Mouse (Mus musculus) midbrain, postnatal 0 days (tissue): Measurements from ENCODE around the gene Tmem253. TPM values are rescaled to one million over a fixed set of nuclear protein-coding genes. Genes with fewer than 3 reads are reported as not detected.
A peak's percentile ranks its signal among the peaks of the same experiment; 100 is the strongest.

ENCODE experiments used
- ATAC-seq: fragments of 200-750 bp; cut with Nextera tagmentation; 2 replicates; pipeline ENCODE4 v1.8.0; 2017; ENCODE audit warnings: moderate number of reproducible peaks, mild to moderate bottlenecking, moderate TSS enrichment, moderate library complexity; ENCODE audit not compliant: low FRiP score
- DNase-seq: peaks from one replicate; pipeline ENCODE4 v3.0.0-alpha.2; 2015; ENCODE audit warnings: low spot score
- H3K27ac ChIP-seq: fragments of 300-500 bp; sonication (generic); 2 replicates; pipeline ENCODE4 v1.5.1; 2014; ENCODE audit warnings: low read depth, mild to moderate bottlenecking, low read length, mixed read lengths
- H3K27me3 ChIP-seq: fragments of 300-500 bp; sonication (generic); 2 replicates; pipeline ENCODE4 v1.6.1; 2014; ENCODE audit warnings: low read length, control low read depth, mixed read lengths; ENCODE audit not compliant: insufficient read depth
- H3K36me3 ChIP-seq: fragments of 300-500 bp; sonication (generic); 2 replicates; pipeline ENCODE4 v1.6.1; 2014; ENCODE audit warnings: low read length, control low read depth, mixed read lengths; ENCODE audit not compliant: insufficient read depth
- H3K4me1 ChIP-seq: fragments of 300-500 bp; sonication (generic); 2 replicates; pipeline ENCODE4 v1.6.1; 2014; ENCODE audit warnings: mild to moderate bottlenecking, control low read depth, antibody characterized with exemption, low read length, mixed read lengths; ENCODE audit not compliant: insufficient read depth
- H3K4me2 ChIP-seq: fragments of 300-500 bp; sonication (generic); 2 replicates; pipeline ENCODE4 v1.6.1; 2014; ENCODE audit warnings: low read depth, mild to moderate bottlenecking, low read length, mixed read lengths; ENCODE audit not compliant: poor library complexity, severe bottlenecking
- H3K4me3 ChIP-seq: fragments of 300-500 bp; sonication (generic); 2 replicates; pipeline ENCODE4 v1.5.1; 2014; ENCODE audit warnings: low read depth, mild to moderate bottlenecking, low read length, moderate library complexity
- H3K9ac ChIP-seq: fragments of 300-500 bp; sonication (generic); replicated peaks from 2 replicates; pipeline ENCODE4 v1.6.1; 2014; ENCODE audit warnings: mild to moderate bottlenecking, low read length, moderate library complexity, mixed read lengths; ENCODE audit not compliant: poor library complexity, severe bottlenecking
- H3K9me3 ChIP-seq: fragments of 300-500 bp; sonication (generic); 2 replicates; pipeline ENCODE4 v1.6.1; 2016; ENCODE audit warnings: low read length, control low read depth
- CTCF ChIP-seq: IDR thresholded peaks from 2 replicates; pipeline ENCODE4 v1.5.1; 2016; ENCODE audit warnings: antibody characterized with exemption, mild to moderate bottlenecking
- WGBS: fragments of 180-500 bp; shearing (Covaris S2); extraction: QIAGEN DNeasy Blood & Tissue Kit; methylation state at CpG from one replicate; pipeline ENCODE4 v1.1.7; 2014; 5-methylcytosine and 5-hydroxymethylcytosine counted together
- polyA plus RNA-seq: library from polyadenylated mRNA; unstranded; fragments of >200 nt; fragmentation: Nextera tagmentation; extraction: Ambion mirVana; gene quantifications from 2 replicates; pipeline ENCODE4 v1.2.1, GENCODE M21; 2015
- total RNA-seq: library from RNA; depleted of rRNA; stranded (reverse); fragments of >200 nt; gene quantifications from 2 replicates; pipeline ENCODE4 v1.2.3, GENCODE M21; 2014; rRNA removed

Gene Tmem253
- total and polyA plus RNA-seq, 2 experiments from 2014 or later = 0.81 TPM; not detected in 1

GRCm38 (mm10) chr14:52059982-52060381 lies 44.5 kb downstream of the Tmem253 start:
- 67% methylated on average over 4 of the region's 4 CpGs for WGBS
- DNase-seq = no peak

GRCm38 (mm10) chr14:52060800-52061199 lies 45.3 kb downstream of the Tmem253 start:
- no peaks in the 10 kb centered on the region for H3K36me3 ChIP-seq
- H3K4me2 ChIP-seq = no peak overlapping the region
- no peak overlapping the region for H3K27ac ChIP-seq
- ATAC-seq = no peak
- WGBS = 78% methylated on average over 1 of the region's 1 CpGs
- no peaks in the 10 kb centered on the region for H3K9me3 ChIP-seq
- no peaks in the 10 kb centered on the region for H3K4me1 ChIP-seq
- H3K4me3 ChIP-seq = no peak overlapping the region
- TF ChIP-seq CTCF = no peak
- peak; percentile 60 for DNase-seq
- no peaks in the 10 kb centered on the region for H3K27me3 ChIP-seq
- H3K9ac ChIP-seq = no peak overlapping the region

More at GRCm38 (mm10) chr14:52059982-52060381, 44.5 kb downstream of the Tmem253 start:
- H3K4me1 ChIP-seq = no peaks in the 10 kb centered on the region
- ATAC-seq = no peak
- H3K4me2 ChIP-seq = no peak overlapping the region
- no peak overlapping the region for H3K27ac ChIP-seq
- H3K9ac ChIP-seq = no peak overlapping the region
- no peak for TF ChIP-seq CTCF
- no peaks in the 10 kb centered on the region for H3K27me3 ChIP-seq
- no peaks in the 10 kb centered on the region for H3K9me3 ChIP-seq
- no peaks in the 10 kb centered on the region for H3K36me3 ChIP-seq
- no peak overlapping the region for H3K4me3 ChIP-seq

- 87% methylated on average over 8 of the region's 8 CpGs for WGBS
- Histone ChIP-seq H3K4me3 (no peak overlapping the region), H3K9ac (no peak overlapping the region), H3K27ac (no peak overlapping the region), H3K27me3 (no peaks in the 10 kb centered on the region), H3K9me3 (no peaks in the 10 kb centered on the region), H3K4me1 (no peaks in the 10 kb centered on the region), H3K36me3 (no peaks in the 10 kb centered on the region), H3K4me2 (no peak overlapping the region)
- TF ChIP-seq CTCF = no peak
- DNase-seq (no peak), ATAC-seq (no peak)
Observed at GRCm38 (mm10) chr14:52061798-52062197, 46.3 kb downstream of the Tmem253 start.

- H3K27ac ChIP-seq = no peak overlapping the region
Observed at GRCm38 (mm10) chr14:52066135-52066534, 50.7 kb downstream of the Tmem253 start.

More at GRCm38 (mm10) chr14:52066135-52066534, 50.7 kb downstream of the Tmem253 start:
- Histone ChIP-seq H3K4me3 (no peak overlapping the region), H3K36me3 (peaks cover 1% of the 10 kb centered on the region; the same call in 1 of the 2 replicates), H3K9ac (no peak overlapping the region), H3K9me3 (no peaks in the 10 kb centered on the region), H3K4me1 (no peaks in the 10 kb centered on the region), H3K27me3 (no peaks in the 10 kb centered on the region), H3K4me2 (no peak overlapping the region)
- ATAC-seq (no peak), DNase-seq (no peak)
- WGBS = 62% methylated on average over 4 of the region's 4 CpGs
- TF ChIP-seq CTCF = no peak

Other genes with a start within 250 kb of the Tmem253 start
- gene Ang4, start 242.1 kb upstream of the Tmem253 start, total RNA-seq = not detected in 2 replicates
- not detected in 2 replicates for gene Ang4, start 242.1 kb upstream of the Tmem253 start, polyA plus RNA-seq
- gene AY358078, start 215.6 kb upstream of the Tmem253 start, total RNA-seq = not detected in 2 replicates
- gene AY358078, start 215.6 kb upstream of the Tmem253 start, polyA plus RNA-seq = not detected in 2 replicates
- not detected in 2 replicates for gene Ear6, start 162.0 kb upstream of the Tmem253 start, total RNA-seq
- gene Ear6, start 162.0 kb upstream of the Tmem253 start, polyA plus RNA-seq = not detected in 2 replicates
- gene Mettl17, start 130.8 kb upstream of the Tmem253 start, total RNA-seq = 68.2 and 71.6 TPM in 2 replicates
- 70.3 and 91.4 TPM in 2 replicates for gene Mettl17, start 130.8 kb upstream of the Tmem253 start, polyA plus RNA-seq
- 2.7 and 3.2 TPM in 2 replicates for gene Slc39a2, start 122.8 kb upstream of the Tmem253 start, total RNA-seq
- gene Slc39a2, start 122.8 kb upstream of the Tmem253 start, polyA plus RNA-seq = 0.70 and 0.84 TPM in 2 replicates
- gene Ndrg2, start 101.5 kb upstream of the Tmem253 start, total RNA-seq = 403 and 449 TPM in 2 replicates
- gene Ndrg2, start 101.5 kb upstream of the Tmem253 start, polyA plus RNA-seq = 356 and 413 TPM in 2 replicates
- gene Tppp2, start 97.2 kb upstream of the Tmem253 start, total RNA-seq = not detected in 2 replicates
- not detected in 2 replicates for gene Tppp2, start 97.2 kb upstream of the Tmem253 start, polyA plus RNA-seq
- gene Rnase13, start 92.9 kb upstream of the Tmem253 start, total RNA-seq = not detected in 2 replicates
- 0.11 TPM in 1 of 2 replicates, not detected in the other for gene Rnase13, start 92.9 kb upstream of the Tmem253 start, polyA plus RNA-seq
- gene Arhgef40, start 30.9 kb upstream of the Tmem253 start, total RNA-seq = 93.8 and 108 TPM in 2 replicates
- 58.0 and 66.1 TPM in 2 replicates for gene Arhgef40, start 30.9 kb upstream of the Tmem253 start, polyA plus RNA-seq
- gene Zfp219, start 5.1 kb downstream of the Tmem253 start, total RNA-seq = 60.4 and 65.5 TPM in 2 replicates
- gene Zfp219, start 5.1 kb downstream of the Tmem253 start, polyA plus RNA-seq = 23.5 TPM in 2 replicates
- not detected in 2 replicates for gene Olfr221, start 26.8 kb downstream of the Tmem253 start, total RNA-seq
- gene Olfr221, start 26.8 kb downstream of the Tmem253 start, polyA plus RNA-seq = not detected in 2 replicates
- gene Hnrnpc, start 88.4 kb downstream of the Tmem253 start, total RNA-seq = 57.6 and 69.2 TPM in 2 replicates
- gene Hnrnpc, start 88.4 kb downstream of the Tmem253 start, polyA plus RNA-seq = 242 and 258 TPM in 2 replicates
- 5.5 and 6.4 TPM in 2 replicates for gene Rpgrip1, start 95.0 kb downstream of the Tmem253 start, total RNA-seq
- gene Rpgrip1, start 95.0 kb downstream of the Tmem253 start, polyA plus RNA-seq = 55.9 and 59.8 TPM in 2 replicates
- 32.3 and 42.1 TPM in 2 replicates for gene Supt16, start 181.8 kb downstream of the Tmem253 start, total RNA-seq
- gene Supt16, start 181.8 kb downstream of the Tmem253 start, polyA plus RNA-seq = 35.4 and 36.9 TPM in 2 replicates
- 109 and 128 TPM in 2 replicates for gene Chd8, start 242.1 kb downstream of the Tmem253 start, total RNA-seq
- gene Chd8, start 242.1 kb downstream of the Tmem253 start, polyA plus RNA-seq = 27.9 and 31.9 TPM in 2 replicates